Mouse (Mus musculus): ENCODE measurements around the gene Dmc1.

The Dmc1 gene

GRCm38 (mm10) chr15:79604990-79605665 lies at the start of gene Dmc1:
TSS of gene Dmc1 (minus strand) at chr15:79605109.
- DNase-seq (ENCODE audit: low spot score), result peak; percentile 55

- no peak for DNase-seq (ENCODE audit: low spot score)
Observed at GRCm38 (mm10) chr15:79651481-79651880, 46.6 kb upstream of the Dmc1 start.

- DNase-seq (ENCODE audit: low spot score), result no peak
Observed at GRCm38 (mm10) chr15:79650569-79650968, 45.7 kb upstream of the Dmc1 start.

- no peak for DNase-seq (ENCODE audit: low spot score)
Observed at GRCm38 (mm10) chr15:79648130-79648529, 43.2 kb upstream of the Dmc1 start.

- DNase-seq (ENCODE audit: low spot score), result no peak
Observed at GRCm38 (mm10) chr15:79645483-79645882, 40.6 kb upstream of the Dmc1 start.

GRCm38 (mm10) chr15:79641135-79641817 lies 36.4 kb upstream of the Dmc1 start:
- DNase-seq (ENCODE audit: low spot score), result no peak

- DNase-seq (ENCODE audit: low spot score), result no peak
Observed at GRCm38 (mm10) chr15:79630471-79630870, 25.6 kb upstream of the Dmc1 start.

GRCm38 (mm10) chr15:79619770-79620414 lies 15.0 kb upstream of the Dmc1 start:
- no peak for DNase-seq (ENCODE audit: low spot score)

- DNase-seq (ENCODE audit: low spot score), result no peak
Observed at GRCm38 (mm10) chr15:79618456-79618855, 13.5 kb upstream of the Dmc1 start.

- no peak for DNase-seq (ENCODE audit: low spot score)
Observed at GRCm38 (mm10) chr15:79617135-79617534, 12.2 kb upstream of the Dmc1 start.

- no peak for DNase-seq (ENCODE audit: low spot score)
Observed at GRCm38 (mm10) chr15:79616729-79617128, 11.8 kb upstream of the Dmc1 start.

GRCm38 (mm10) chr15:79615501-79615900 lies 10.6 kb upstream of the Dmc1 start:
- DNase-seq (ENCODE audit: low spot score), result no peak

GRCm38 (mm10) chr15:79609226-79609625 lies 4.3 kb upstream of the Dmc1 start:
- no peak for DNase-seq (ENCODE audit: low spot score)

- DNase-seq (ENCODE audit: low spot score), result no peak
Observed at GRCm38 (mm10) chr15:79608214-79608613, 3.3 kb upstream of the Dmc1 start.

GRCm38 (mm10) chr15:79607757-79608156 lies 2.8 kb upstream of the Dmc1 start:
- no peak for DNase-seq (ENCODE audit: low spot score)

GRCm38 (mm10) chr15:79606161-79606560 lies 1.3 kb upstream of the Dmc1 start:
- no peak for DNase-seq (ENCODE audit: low spot score)

GRCm38 (mm10) chr15:79600176-79600575 lies 4.7 kb downstream of the Dmc1 start:
- no peak for DNase-seq (ENCODE audit: low spot score)

- no peak for DNase-seq (ENCODE audit: low spot score)
Observed at GRCm38 (mm10) chr15:79598715-79599114, 6.2 kb downstream of the Dmc1 start.

- DNase-seq (ENCODE audit: low spot score), result no peak
Observed at GRCm38 (mm10) chr15:79581581-79581980, 23.3 kb downstream of the Dmc1 start.

- no peak for DNase-seq (ENCODE audit: low spot score)
Observed at GRCm38 (mm10) chr15:79577671-79578426, 27.1 kb downstream of the Dmc1 start.

GRCm38 (mm10) chr15:79576947-79577346 lies 28.0 kb downstream of the Dmc1 start:
- DNase-seq (ENCODE audit: low spot score), result no peak

- DNase-seq (ENCODE audit: low spot score), result no peak
Observed at GRCm38 (mm10) chr15:79575543-79576222, 29.2 kb downstream of the Dmc1 start.

All from ovary, postnatal 36 days (tissue).